Comparison of ENCODE assay signal across 23 mouse cellular contexts in the genomic region with DNA sequence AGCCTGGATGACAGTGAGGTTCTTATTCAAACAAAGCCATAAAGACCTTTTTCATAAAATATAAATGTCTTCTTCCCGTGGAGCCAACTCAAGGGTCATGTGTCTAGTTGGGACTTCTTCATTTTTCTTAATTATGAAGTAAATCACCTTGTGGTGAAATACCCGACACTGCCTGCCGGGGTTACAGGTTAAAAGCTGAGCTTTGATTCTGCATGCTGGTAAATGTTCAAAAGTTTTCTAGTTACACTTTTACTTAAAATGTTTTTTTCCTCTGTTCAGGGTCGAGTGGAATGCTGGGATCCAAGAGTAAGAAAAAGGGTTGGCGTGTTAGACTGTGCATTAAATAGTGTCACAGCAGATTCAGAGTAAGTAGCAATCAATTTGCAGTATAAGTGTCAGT. TPM values are rescaled to one million over a fixed set of nuclear protein-coding genes. Genes with fewer than 3 reads are reported as not detected.
DNase-seq lines count a peak whose midpoint lies in the region; ATAC-seq and TF ChIP-seq lines count a peak whose summit lies in the region.
"Had no signal": no experiment of that assay in that cellular context is flagged by ENCODE, and none has a peak within 500 bp of the region (broad histone marks: within the 10 kb centered on the region; RNA-seq: fewer than 3 reads in every experiment).

No protein-coding gene starts in this region.

- DNase-seq in kidney, adult 18-20 months: peak; percentile 35
- DNase-seq in kidney, postnatal 4 days: no peak
- DNase-seq in kidney, adult 9 months: peak; percentile 86
- DNase-seq in kidney, postnatal 0 days (ENCODE audit: low spot score): no peak
- DNase-seq in kidney, postnatal 25 days: peak; percentile 54 to 74
- DNase-seq in midbrain, embryonic 14.5 days: no peak
- no peak for DNase-seq in cerebellum, postnatal 10 days
- DNase-seq: adrenal gland, adult 8-10 months; adrenal gland, postnatal 25 days; cerebellum, adult 11-12 months; cerebellum, adult 9-10 months; cerebellum, postnatal 25 days; forebrain, postnatal 0 days; gastrocnemius, postnatal 25 days; heart, adult 2 months had no signal

- H3K9ac ChIP-seq in kidney, postnatal 0 days (ENCODE audit: low read depth, low read length): no peak overlapping the region
- H3K9ac ChIP-seq in midbrain, embryonic 14.5 days (replicated peaks; ENCODE audit: low read length): no peak overlapping the region
- H3K9ac ChIP-seq: embryonic facial prominence, embryonic 12.5 days; embryonic facial prominence, embryonic 15.5 days; forebrain, postnatal 0 days; heart, embryonic 13.5 days; hindbrain, embryonic 12.5 days; hindbrain, embryonic 15.5 days had no signal

- H3K9me3 ChIP-seq in kidney, postnatal 0 days (replicated peaks; ENCODE audit: low read length): no peaks in the 10 kb centered on the region
- H3K9me3 ChIP-seq in midbrain, embryonic 14.5 days (ENCODE audit: control insufficient read depth, low read length): no peaks in the 10 kb centered on the region
- H3K9me3 ChIP-seq: embryonic facial prominence, embryonic 12.5 days; embryonic facial prominence, embryonic 15.5 days; heart, embryonic 10.5 days; heart, embryonic 13.5 days; hindbrain, embryonic 12.5 days; hindbrain, embryonic 15.5 days had no signal

- 0 out of 2 replicates have a peak overlapping the region, but pooled peaks have one; percentile 11 for H3K27ac ChIP-seq in kidney, postnatal 0 days
- no peak overlapping the region for H3K27ac ChIP-seq in midbrain, embryonic 14.5 days (replicated peaks; ENCODE audit: low read depth, low read length)
- H3K27ac ChIP-seq: embryonic facial prominence, embryonic 12.5 days; embryonic facial prominence, embryonic 15.5 days; heart, adult 2 months; heart, embryonic 10.5 days; heart, embryonic 13.5 days; hindbrain, embryonic 12.5 days; hindbrain, embryonic 15.5 days had no signal

- peaks cover 42% of the 10 kb centered on the region for H3K36me3 ChIP-seq in kidney, postnatal 0 days (ENCODE audit: insufficient read depth, low read length)
- peaks cover 84% of the 10 kb centered on the region for H3K36me3 ChIP-seq in midbrain, embryonic 14.5 days (ENCODE audit: control insufficient read depth, insufficient read depth, low read length)

- ATAC-seq in kidney, postnatal 0 days (replicated peaks; ENCODE audit: low FRiP score, low read depth): no peak
- no peak for ATAC-seq in midbrain, embryonic 14.5 days (ENCODE audit: low FRiP score, low TSS enrichment)
- ATAC-seq: CD4-positive, CD25-positive, alpha-beta regulatory T cell, adult 4 months; forebrain, embryonic 14.5 days; forebrain, postnatal 0 days had no signal

- no peak overlapping the region for H3K4me3 ChIP-seq in kidney, postnatal 0 days (replicated peaks; ENCODE audit: low read depth, low read length)
- H3K4me3 ChIP-seq in midbrain, embryonic 14.5 days (replicated peaks; ENCODE audit: low read depth, low read length): no peak overlapping the region
- H3K4me3 ChIP-seq: embryonic facial prominence, embryonic 12.5 days; embryonic facial prominence, embryonic 15.5 days; heart, adult 2 months; heart, embryonic 10.5 days; heart, embryonic 13.5 days; hindbrain, embryonic 12.5 days; hindbrain, embryonic 15.5 days had no signal

- TF ChIP-seq CTCF in kidney, postnatal 0 days (IDR thresholded peaks at IDR 0.05; ENCODE audit: low read depth): no peak

- H3K4me1 ChIP-seq in kidney, postnatal 0 days (replicated peaks; ENCODE audit: insufficient read depth, low read length): no peaks in the 10 kb centered on the region
- no peaks in the 10 kb centered on the region for H3K4me1 ChIP-seq in midbrain, embryonic 14.5 days (ENCODE audit: control insufficient read depth, insufficient read depth, low read length)
- H3K4me1 ChIP-seq: embryonic facial prominence, embryonic 12.5 days; embryonic facial prominence, embryonic 15.5 days; heart, embryonic 10.5 days; heart, embryonic 13.5 days; hindbrain, embryonic 15.5 days had no signal

- WGBS in kidney, postnatal 0 days: 83% methylated on average over 5 of the region's 5 CpGs
- WGBS in midbrain, embryonic 14.5 days: 95% methylated on average over 5 of the region's 5 CpGs

- H3K4me2 ChIP-seq in kidney, postnatal 0 days (ENCODE audit: low read length): no peak overlapping the region
- no peak overlapping the region for H3K4me2 ChIP-seq in midbrain, embryonic 14.5 days (ENCODE audit: low read length)
- H3K4me2 ChIP-seq: embryonic facial prominence, embryonic 12.5 days; embryonic facial prominence, embryonic 15.5 days; heart, embryonic 13.5 days; hindbrain, embryonic 12.5 days; hindbrain, embryonic 15.5 days had no signal

- no peaks in the 10 kb centered on the region for H3K27me3 ChIP-seq in kidney, postnatal 0 days (ENCODE audit: insufficient read depth, low read length)
- H3K27me3 ChIP-seq in midbrain, embryonic 14.5 days (ENCODE audit: control insufficient read depth, insufficient read depth, low read length): no peaks in the 10 kb centered on the region
- H3K27me3 ChIP-seq: embryonic facial prominence, embryonic 12.5 days; embryonic facial prominence, embryonic 15.5 days; heart, embryonic 13.5 days; hindbrain, embryonic 12.5 days; hindbrain, embryonic 15.5 days had no signal

RNA-seq across cellular contexts. Expression of gene Nol10, which starts 14.1 kb away (rescaled TPM):
- polyA plus RNA-seq in kidney, postnatal 0 days (2015; fragmentation: Nextera tagmentation; extraction: Ambion mirVana): 15.0 and 16.8 TPM in 2 replicates
- 16.6 and 21.7 TPM in 2 replicates for polyA plus RNA-seq in midbrain, embryonic 14.5 days (2014; fragmentation: Nextera tagmentation; extraction: Ambion mirVana)

RNA-seq across cellular contexts. Expression of gene Atp6v1c2, which starts 33.2 kb away (rescaled TPM):
- 19.2 and 19.9 TPM in 2 replicates for polyA plus RNA-seq in kidney, postnatal 0 days (2015; fragmentation: Nextera tagmentation; extraction: Ambion mirVana)
- polyA plus RNA-seq in midbrain, embryonic 14.5 days (2014; fragmentation: Nextera tagmentation; extraction: Ambion mirVana): 0.33 and 0.46 TPM in 2 replicates
- polyA plus RNA-seq: CD4-positive, CD25-positive, alpha-beta regulatory T cell, adult 4 months had no signal

Comparison
In these comparisons a context has a peak if more than half of its experiments do, and no peak if none do; other contexts are left out.
1. DNase-seq: peak in kidney, adult 18-20 months (single experiment), kidney, adult 9 months (single experiment) and kidney, postnatal 25 days (2 of 2); none in kidney, postnatal 4 days (0 of 2), kidney, postnatal 0 days (single experiment), midbrain, embryonic 14.5 days (single experiment) and cerebellum, postnatal 10 days (0 of 2).
2. RNA of gene Atp6v1c2, which starts 33.2 kb away (polyA plus RNA-seq): 19.2 to 19.9 TPM in kidney, postnatal 0 days; 0.33 to 0.46 TPM in midbrain, embryonic 14.5 days; every median in the first group is over 10 times any median in the second.